Mouse (Mus musculus) small intestine, adult 2 months (tissue): ENCODE data around the gene Nploc4. TPM values are rescaled to one million over a fixed set of nuclear protein-coding genes. Genes with fewer than 3 reads are reported as not detected.

Source experiments
- H3K27ac ChIP-seq: fragments of 200-500 bp; 2 replicates; pipeline ENCODE4 v1.5.1; 2012; ENCODE audit warnings: low read depth, low read length, control low read depth, inconsistent platforms; ENCODE audit not compliant: insufficient read depth
- H3K27me3 ChIP-seq: fragments of 200-500 bp; 2 replicates; pipeline ENCODE4 v1.6.1; 2012; ENCODE audit warnings: mild to moderate bottlenecking, moderate library complexity, low read length, inconsistent platforms; ENCODE audit not compliant: control insufficient read depth, insufficient read depth
- H3K36me3 ChIP-seq: fragments of 200-500 bp; 2 replicates; pipeline ENCODE4 v1.6.1; 2012; ENCODE audit warnings: mild to moderate bottlenecking, low read length, control low read depth, inconsistent platforms; ENCODE audit not compliant: control insufficient read depth, insufficient read depth
- H3K4me1 ChIP-seq: fragments of 200-500 bp; 2 replicates; pipeline ENCODE4 v1.6.1; 2012; ENCODE audit warnings: low read length, inconsistent platforms, mixed read lengths; ENCODE audit not compliant: control insufficient read depth, insufficient read depth, insufficient read length
- H3K4me3 ChIP-seq: fragments of 200-500 bp; 2 replicates; pipeline ENCODE4 v1.5.1; 2012; ENCODE audit warnings: low read depth, mild to moderate bottlenecking, control low read depth, inconsistent platforms, low read length, moderate library complexity
- CTCF ChIP-seq: fragments of 200-500 bp; IDR thresholded peaks from 2 replicates; pipeline ENCODE4 v1.5.1; 2012; ENCODE audit warnings: low read depth, mild to moderate bottlenecking, control low read depth, inconsistent platforms, low read length, moderate library complexity, mixed read lengths; ENCODE audit not compliant: insufficient replicate concordance, insufficient read length; ENCODE audit errors: extremely low read depth
- POLR2A ChIP-seq: fragments of 200-500 bp; IDR thresholded peaks from 2 replicates; pipeline ENCODE4 v1.6.1; 2012; ENCODE audit warnings: low read depth, mild to moderate bottlenecking, control low read depth, inconsistent platforms, low read length, moderate library complexity
- WGBS: fragments of 180-500 bp; shearing (Covaris S2); methylation state at CpG from one replicate; pipeline ENCODE4 v1.1.7; 2018; 5-methylcytosine and 5-hydroxymethylcytosine counted together
- polyA plus RNA-seq: library from polyadenylated mRNA; depleted of rRNA; stranded (reverse); fragments of >200 nt; gene quantifications from 2 replicates; pipeline ENCODE4 v1.2.3, GENCODE M21; 2012

The Nploc4 gene
- polyA plus RNA-seq, 1 experiment: 54.8 TPM

DNA sequence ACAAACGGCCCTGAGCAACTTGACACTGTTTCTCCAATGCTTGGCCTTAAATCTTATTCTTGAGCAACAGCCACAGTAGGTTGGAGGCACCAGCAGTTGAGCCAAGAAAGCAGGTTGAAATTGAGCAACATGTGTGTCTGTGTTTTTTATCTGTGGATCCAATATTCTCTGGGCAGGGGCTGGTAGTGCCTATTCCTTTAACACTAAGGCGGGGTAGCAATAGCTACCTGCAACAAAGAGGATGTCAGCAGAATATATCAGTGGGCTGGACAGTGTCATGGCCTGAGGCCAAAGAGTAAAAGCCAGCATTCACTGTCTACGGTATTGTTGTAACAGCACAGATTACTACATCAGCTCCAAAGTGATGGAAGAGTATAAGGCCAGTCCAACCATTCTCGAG lies 41.8 kb downstream of the Nploc4 start:
- Histone ChIP-seq H3K4me3 (no peak overlapping the region), H3K4me1 (peaks cover 3% of the 10 kb centered on the region; the same call in 1 of the 2 replicates), H3K27ac (no peak overlapping the region), H3K27me3 (no peaks in the 10 kb centered on the region), H3K36me3 (peaks cover 49% of the 10 kb centered on the region)
- 70% methylated on average over 4 of the region's 4 CpGs for WGBS
- TF ChIP-seq POLR2A (no peak), CTCF (no peak)

DNA sequence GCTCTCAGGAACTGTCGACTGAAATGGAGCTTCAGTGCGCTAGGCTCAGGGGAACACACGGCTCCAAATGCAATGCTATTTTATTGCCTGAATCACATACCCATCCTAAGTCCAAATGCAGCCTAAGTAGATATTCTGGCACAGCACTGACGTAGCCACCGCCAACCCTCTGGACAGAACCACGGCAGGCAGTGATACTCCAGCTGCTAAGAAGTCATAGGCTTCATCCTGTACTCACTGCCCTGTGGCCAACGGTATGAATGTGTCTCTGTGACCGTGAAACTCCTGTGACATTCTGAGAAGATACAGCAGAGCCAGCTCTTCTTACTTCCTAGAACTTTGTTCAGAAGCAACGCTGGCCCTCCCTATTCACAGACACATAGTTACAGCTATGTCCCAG lies 48.9 kb downstream of the Nploc4 start:
- TF ChIP-seq CTCF (no peak), POLR2A (no peak)
- WGBS: 89% methylated on average over 9 of the region's 9 CpGs
- Histone ChIP-seq H3K36me3 (peaks cover 47% of the 10 kb centered on the region), H3K27me3 (no peaks in the 10 kb centered on the region), H3K27ac (no peak overlapping the region), H3K4me1 (no peaks in the 10 kb centered on the region), H3K4me3 (no peak overlapping the region)

DNA sequence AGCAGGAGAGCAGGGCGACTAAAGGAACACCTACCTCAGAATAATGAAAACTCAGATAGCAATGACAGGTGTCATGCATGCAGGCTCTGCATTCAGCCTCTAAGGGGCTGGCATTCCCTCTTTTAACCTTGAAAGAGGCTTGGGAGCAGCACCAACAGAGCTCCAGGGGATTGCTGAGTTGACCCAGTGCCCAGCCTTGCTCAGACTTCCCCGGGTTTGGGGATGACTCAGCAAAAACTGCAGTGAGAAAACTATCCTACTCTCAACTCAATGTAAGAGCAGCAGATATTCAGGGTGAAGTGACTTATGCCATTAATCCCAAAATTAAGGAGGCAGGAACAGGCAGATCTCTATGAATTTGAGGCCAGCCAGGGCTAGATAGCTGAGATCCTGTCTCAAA lies 50.4 kb downstream of the Nploc4 start:
- H3K27me3 ChIP-seq: no peaks in the 10 kb centered on the region
- 52% methylated on average over 2 of the region's 2 CpGs for WGBS
- no peaks in the 10 kb centered on the region for H3K4me1 ChIP-seq
- TF ChIP-seq POLR2A: no peak
- no peak for TF ChIP-seq CTCF
- no peak overlapping the region for H3K27ac ChIP-seq
- no peak overlapping the region for H3K4me3 ChIP-seq
- peaks cover 51% of the 10 kb centered on the region for H3K36me3 ChIP-seq

DNA sequence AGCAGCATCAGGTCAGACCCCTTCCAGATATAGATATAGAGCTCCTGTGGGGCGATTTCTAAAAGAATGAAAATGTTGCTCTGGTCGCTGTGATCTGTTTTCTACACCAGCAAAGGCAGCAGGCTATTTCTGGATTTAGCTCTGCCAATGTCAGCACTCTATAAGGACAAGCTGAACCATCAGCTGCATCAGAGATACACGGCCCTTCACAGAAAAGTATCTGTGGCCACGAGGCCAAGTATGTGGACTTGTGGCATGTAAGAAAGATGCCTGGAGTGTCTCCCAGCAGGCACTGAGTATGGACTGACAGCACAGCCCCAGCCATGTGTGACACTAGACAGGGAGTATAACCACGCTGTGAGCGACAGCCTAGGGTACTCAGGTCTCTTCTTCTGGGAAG lies 50.9 kb downstream of the Nploc4 start:
- 93% methylated on average over 6 of the region's 6 CpGs for WGBS

DNA sequence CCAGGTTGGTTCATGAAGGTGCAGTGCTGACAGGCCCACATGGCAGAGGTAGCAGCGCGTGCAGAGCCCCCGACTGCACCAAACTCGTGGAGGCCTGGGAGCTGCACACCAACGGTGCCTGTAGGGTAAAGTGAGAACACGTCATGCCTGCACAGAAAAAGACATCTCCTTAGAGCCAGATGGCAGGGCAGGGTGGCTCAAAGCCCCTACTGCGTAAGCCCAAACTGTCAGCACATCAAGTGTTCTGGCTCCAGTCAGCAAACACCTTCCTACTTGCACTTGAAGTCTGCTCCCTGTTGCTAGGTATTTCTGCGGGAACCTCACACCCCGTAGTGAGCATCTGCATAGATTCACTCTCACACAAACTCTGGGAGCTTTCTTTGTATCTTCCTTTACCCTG lies 55.0 kb downstream of the Nploc4 start:
- Histone ChIP-seq H3K4me1 (peaks cover 8% of the 10 kb centered on the region), H3K27me3 (no peaks in the 10 kb centered on the region), H3K4me3 (no peak overlapping the region), H3K36me3 (peaks cover 46% of the 10 kb centered on the region), H3K27ac (no peak overlapping the region)
- TF ChIP-seq POLR2A: no peak
- no peak for TF ChIP-seq CTCF
- WGBS: 95% methylated on average over 9 of the region's 9 CpGs

More for the DNA sequence above, 50.9 kb downstream of the Nploc4 start:
- Histone ChIP-seq H3K36me3 (peaks cover 55% of the 10 kb centered on the region), H3K27me3 (no peaks in the 10 kb centered on the region), H3K27ac (no peak overlapping the region), H3K4me3 (no peak overlapping the region), H3K4me1 (no peaks in the 10 kb centered on the region)
- TF ChIP-seq CTCF (no peak), POLR2A (no peak)

DNA sequence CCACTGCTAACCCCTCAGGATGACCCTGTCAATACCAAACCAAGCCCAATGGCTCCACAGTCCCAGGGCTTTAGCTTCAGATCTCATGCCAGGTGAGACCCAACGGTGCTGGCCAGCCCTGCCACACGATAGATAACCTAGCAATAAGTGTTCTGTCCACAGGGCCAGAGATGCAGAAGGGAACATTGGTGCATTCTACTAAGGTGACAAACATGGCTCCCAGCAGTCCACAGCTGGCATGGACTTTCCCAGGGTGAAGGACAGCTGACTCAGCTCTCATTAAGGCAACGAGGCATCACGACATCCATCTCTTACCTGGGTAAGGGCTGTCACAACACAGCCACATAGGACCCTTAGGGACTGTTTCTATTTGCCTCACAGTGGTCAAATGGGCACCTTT lies 56.4 kb downstream of the Nploc4 start:
- TF ChIP-seq POLR2A: no peak
- no peak for TF ChIP-seq CTCF
- Histone ChIP-seq H3K36me3 (peaks cover 46% of the 10 kb centered on the region), H3K4me3 (no peak overlapping the region), H3K4me1 (peaks cover 8% of the 10 kb centered on the region), H3K27me3 (no peaks in the 10 kb centered on the region), H3K27ac (no peak overlapping the region)
- 94% methylated on average over 4 of the region's 4 CpGs for WGBS

DNA sequence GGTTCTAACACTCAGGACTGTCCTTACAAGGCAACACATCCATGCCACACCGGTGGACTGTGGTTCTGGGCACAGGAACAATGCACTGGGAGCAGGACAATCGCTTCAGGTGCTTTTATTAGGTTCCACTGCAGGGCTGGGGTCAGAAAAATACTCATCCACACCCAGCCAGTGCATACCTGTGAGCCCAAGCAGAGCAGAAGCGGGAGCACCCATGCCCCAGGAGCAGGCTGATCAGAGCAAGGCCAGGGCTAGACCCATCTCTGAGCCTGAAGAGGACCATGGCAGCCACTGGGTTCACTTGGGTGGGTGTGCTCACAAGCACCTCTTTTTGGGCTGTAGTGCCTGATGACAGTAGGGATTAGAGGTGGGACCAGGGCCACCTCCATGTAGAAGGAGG lies 57.2 kb downstream of the Nploc4 start:
- WGBS: 95% methylated on average over 3 of the region's 3 CpGs
- TF ChIP-seq POLR2A (no peak), CTCF (no peak)

More for the DNA sequence above, 57.2 kb downstream of the Nploc4 start:
- Histone ChIP-seq H3K27ac (no peak overlapping the region), H3K36me3 (peaks cover 41% of the 10 kb centered on the region), H3K4me3 (no peak overlapping the region), H3K4me1 (peaks cover 8% of the 10 kb centered on the region), H3K27me3 (no peaks in the 10 kb centered on the region)
